In genomic region chr2:126729207-126729606, GRCm38 (mm10) we compare ENCODE assay signal across 23 mouse cellular contexts. TPM values are rescaled to one million over a fixed set of nuclear protein-coding genes. Genes with fewer than 3 reads are reported as not detected.
A peak's percentile ranks its signal among the peaks of the same experiment; 100 is the strongest.
DNase-seq lines count a peak whose midpoint lies in the region; ATAC-seq and TF ChIP-seq lines count a peak whose summit lies in the region.
"Had no signal": no experiment of that assay in that cellular context is flagged by ENCODE, and none has a peak within 500 bp of the region (broad histone marks: within the 10 kb centered on the region; RNA-seq: fewer than 3 reads in every experiment).

No protein-coding gene starts in this region.

- TF ChIP-seq POLR2A in liver, adult 2 months (IDR thresholded peaks at IDR 0.05; ENCODE audit: extremely low read depth, insufficient read depth, low read length): no peak

- H3K4me1 ChIP-seq in liver, adult 2 months (ENCODE audit: control insufficient read depth, insufficient read depth, low read length): no peaks in the 10 kb centered on the region; the same call in 1 of the 2 replicates
- no peaks in the 10 kb centered on the region for H3K4me1 ChIP-seq in liver, embryonic 11.5 days (replicated peaks; ENCODE audit: control insufficient read depth, insufficient read depth, low read length)
- H3K4me1 ChIP-seq: embryonic facial prominence, embryonic 10.5 days; embryonic facial prominence, embryonic 12.5 days; forebrain, embryonic 13.5 days; forebrain, embryonic 15.5 days had no signal

- H3K27ac ChIP-seq in liver, adult 2 months (replicated peaks; ENCODE audit: insufficient read depth, low read depth, low read length): peak overlapping the region; percentile 22
- H3K27ac ChIP-seq in liver, embryonic 11.5 days (ENCODE audit: low read depth, low read length): no peak overlapping the region
- H3K27ac ChIP-seq: embryonic facial prominence, embryonic 10.5 days; embryonic facial prominence, embryonic 12.5 days; forebrain, embryonic 13.5 days; forebrain, embryonic 15.5 days had no signal

- peak; percentile 12 for DNase-seq in adrenal gland, adult 2 months
- DNase-seq in adrenal gland, adult 8-10 months: no peak
- DNase-seq in adrenal gland, postnatal 14 days: peak; percentile 13
- no peak for DNase-seq in adrenal gland, adult 18-20 months (ENCODE audit: low spot score in 2 of 2)
- DNase-seq in liver, adult 2 months (ENCODE audit: extremely low read depth, low read depth, low spot score): peak; percentile 97
- no peak for DNase-seq in liver, embryonic 11.5 days (ENCODE audit: low spot score)
- DNase-seq: B cell, adult 2 months; cerebellum, adult 11-12 months; cerebellum, adult 2 months; cerebellum, adult 9-10 months; cerebellum, postnatal 10 days; cerebellum, postnatal 25 days; forebrain, postnatal 0 days had no signal

- peaks cover 42% of the 10 kb centered on the region for H3K36me3 ChIP-seq in liver, adult 2 months (ENCODE audit: control insufficient read depth, insufficient read depth, low read length)
- peaks cover 10% of the 10 kb centered on the region for H3K36me3 ChIP-seq in liver, embryonic 11.5 days (ENCODE audit: control insufficient read depth, insufficient read depth, low read length)

- no peak overlapping the region for H3K4me2 ChIP-seq in liver, embryonic 11.5 days
- H3K4me2 ChIP-seq: embryonic facial prominence, embryonic 12.5 days; forebrain, embryonic 13.5 days; forebrain, embryonic 15.5 days had no signal

- no peak for ATAC-seq in liver, embryonic 11.5 days (replicated peaks; ENCODE audit: low FRiP score)
- ATAC-seq: activated CD4-positive, CD25-positive, alpha-beta regulatory T cell, adult 4 months; CD4-positive, CD25-positive, alpha-beta regulatory T cell, adult 4 months; forebrain, embryonic 13.5 days; forebrain, embryonic 15.5 days; forebrain, postnatal 0 days; Patski had no signal

- 30% methylated on average over 4 of the region's 4 CpGs for WGBS in liver, adult 2 months
- 97% methylated on average over 4 of the region's 4 CpGs for WGBS in liver, embryonic 11.5 days

- no peak overlapping the region for H3K9ac ChIP-seq in liver, adult 2 months (ENCODE audit: low read depth, low read length)
- no peak overlapping the region for H3K9ac ChIP-seq in liver, embryonic 11.5 days (ENCODE audit: low read depth, low read length)
- H3K9ac ChIP-seq: embryonic facial prominence, embryonic 12.5 days; forebrain, embryonic 13.5 days; forebrain, embryonic 15.5 days; forebrain, postnatal 0 days had no signal

- H3K79me2 ChIP-seq in liver, adult 2 months (ENCODE audit: control insufficient read depth, insufficient read depth, low read length): peaks cover 2% of the 10 kb centered on the region; the same call in 1 of the 2 replicates

- no peak overlapping the region for H3K4me3 ChIP-seq in liver, adult 2 months (ENCODE audit: insufficient read depth, low read depth, low read length)
- no peak overlapping the region for H3K4me3 ChIP-seq in liver, embryonic 11.5 days (ENCODE audit: low read depth, low read length)
- H3K4me3 ChIP-seq: embryonic facial prominence, embryonic 10.5 days; embryonic facial prominence, embryonic 12.5 days; forebrain, embryonic 13.5 days; forebrain, embryonic 15.5 days had no signal

- no peaks in the 10 kb centered on the region for H3K9me3 ChIP-seq in liver, embryonic 11.5 days (ENCODE audit: control insufficient read depth, low read length)
- H3K9me3 ChIP-seq: embryonic facial prominence, embryonic 10.5 days; embryonic facial prominence, embryonic 12.5 days; forebrain, embryonic 13.5 days; forebrain, embryonic 15.5 days; G1E had no signal

- no peak for TF ChIP-seq CTCF in liver, adult 2 months (IDR thresholded peaks at IDR 0.05; ENCODE audit: low read depth, low read length)

- no peaks in the 10 kb centered on the region for H3K27me3 ChIP-seq in liver, adult 2 months (ENCODE audit: control insufficient read depth, insufficient read depth, low read length)
- H3K27me3 ChIP-seq in liver, embryonic 11.5 days (replicated peaks; ENCODE audit: control insufficient read depth, insufficient read depth, low read length): no peaks in the 10 kb centered on the region
- H3K27me3 ChIP-seq: CH12.LX; embryonic facial prominence, embryonic 12.5 days; forebrain, embryonic 13.5 days; forebrain, embryonic 15.5 days; Patski had no signal

RNA-seq across cellular contexts. Expression of gene Usp8, which starts 22.1 kb away (rescaled TPM):
- 10 to 100 TPM; 72.7 to 79.8 TPM for total RNA-seq in adrenal gland, adult 2 months (2021)
- 10.8 and 13.2 TPM in 2 replicates for polyA plus RNA-seq in adrenal gland, adult 2 months (2012; rRNA removed)
- total RNA-seq in adrenal gland, adult 8-10 months (2022): 10 to 100 TPM; 67.9 to 76.5 (median 75.1) TPM
- 65.5 and 69.2 TPM in 2 replicates for total RNA-seq in adrenal gland, postnatal 14 days (2021)
- 10 to 100 TPM; 67.4 to 77.4 TPM for total RNA-seq in adrenal gland, adult 18-20 months (2021)
- 23.4 and 26.1 TPM in 2 replicates for total RNA-seq in liver, adult 2 months (2014; rRNA removed)
- 12.2 and 12.5 TPM in 2 replicates for polyA plus RNA-seq in liver, adult 2 months (2012; rRNA removed)
- 38.3 and 42.4 TPM in 2 replicates for polyA plus RNA-seq in liver, embryonic 11.5 days (2014; fragmentation: Nextera tagmentation; extraction: Ambion mirVana)

RNA-seq across cellular contexts. Expression of gene Gabpb1, which starts 53.1 kb away (rescaled TPM):
- 10 to 100 TPM; 14.9 to 22.3 TPM for total RNA-seq in adrenal gland, adult 2 months (2021)
- polyA plus RNA-seq in adrenal gland, adult 2 months (2012; rRNA removed): 1.9 and 4.1 TPM in 2 replicates
- 10 to 100 TPM; 16.4 to 21.1 (median 18.6) TPM for total RNA-seq in adrenal gland, adult 8-10 months (2022)
- 18.7 and 19.9 TPM in 2 replicates for total RNA-seq in adrenal gland, postnatal 14 days (2021)
- 10 to 100 TPM; 12.9 to 23.8 TPM for total RNA-seq in adrenal gland, adult 18-20 months (2021)
- total RNA-seq in liver, adult 2 months (2014; rRNA removed): 4.8 and 5.5 TPM in 2 replicates
- polyA plus RNA-seq in liver, adult 2 months (2012; rRNA removed): 4.5 and 5.5 TPM in 2 replicates
- 41.0 and 46.4 TPM in 2 replicates for polyA plus RNA-seq in liver, embryonic 11.5 days (2014; fragmentation: Nextera tagmentation; extraction: Ambion mirVana)

RNA-seq across cellular contexts. Expression of gene Usp50, which starts 54.1 kb away (rescaled TPM):
- not detected for total RNA-seq in adrenal gland, adult 2 months (2021)
- polyA plus RNA-seq in adrenal gland, adult 2 months (2012; rRNA removed): 0.30 and 0.54 TPM in 2 replicates
- total RNA-seq in adrenal gland, adult 8-10 months (2022): under 1 TPM in 1 of 4 experiments, not detected in 3; 0.16 TPM
- total RNA-seq in adrenal gland, postnatal 14 days (2021): not detected in 2 replicates
- total RNA-seq in adrenal gland, adult 18-20 months (2021): not detected
- 0.55 and 1.2 TPM in 2 replicates for total RNA-seq in liver, adult 2 months (2014; rRNA removed)
- polyA plus RNA-seq in liver, adult 2 months (2012; rRNA removed): 0.53 and 0.86 TPM in 2 replicates
- polyA plus RNA-seq in liver, embryonic 11.5 days (2014; fragmentation: Nextera tagmentation; extraction: Ambion mirVana): 3.0 and 3.8 TPM in 2 replicates
- total RNA-seq: adrenal gland, postnatal 36 days had no signal

Comparison
In these comparisons a context has a peak if more than half of its experiments do, and no peak if none do; other contexts are left out.
1. DNase-seq: peak in adrenal gland, adult 2 months (single experiment), adrenal gland, postnatal 14 days (single experiment) and liver, adult 2 months (single experiment); none in adrenal gland, adult 8-10 months (single experiment), adrenal gland, adult 18-20 months (0 of 2) and liver, embryonic 11.5 days (single experiment).